In genomic region chr5:24335888-24336511, GRCm38 (mm10) we compare ENCODE assay signal across 8 mouse cellular contexts. TPM values are rescaled to one million over a fixed set of nuclear protein-coding genes. Genes with fewer than 3 reads are reported as not detected.
DNase-seq lines count a peak whose midpoint lies in the region; ATAC-seq and TF ChIP-seq lines count a peak whose summit lies in the region.

No protein-coding gene starts in this region.

- no peak overlapping the region for H3K4me2 ChIP-seq in midbrain, embryonic 15.5 days

- no peak overlapping the region for H3K4me3 ChIP-seq in ES-Bruce4 (ENCODE audit: low read depth, low read length)
- H3K4me3 ChIP-seq in midbrain, embryonic 15.5 days = no peak overlapping the region

- TF ChIP-seq EP300 in ES-Bruce4 (IDR thresholded peaks at IDR 0.05; ENCODE audit: insufficient read depth, low read depth, low read length) = no peak

- no peaks in the 10 kb centered on the region for H3K4me1 ChIP-seq in ES-Bruce4 (ENCODE audit: control insufficient read depth, insufficient read depth, low read length)
- H3K4me1 ChIP-seq in midbrain, embryonic 15.5 days = no peaks in the 10 kb centered on the region

- DNase-seq in heart, adult 18-20 months = peak; percentile 53 to 66
- no peak for DNase-seq in heart, adult 8-10 months (ENCODE audit: low spot score)
- DNase-seq in embryo, embryonic 10.5 days (ENCODE audit: low spot score) = peak; percentile 78
- DNase-seq in heart, postnatal 14 days = peak; percentile 70 to 80
- DNase-seq in left cerebral cortex, postnatal 4 days = peak; percentile 68

- H3K27ac ChIP-seq in ES-Bruce4 (ENCODE audit: insufficient read depth, low read length) = no peak overlapping the region
- H3K27ac ChIP-seq in midbrain, embryonic 15.5 days = no peak overlapping the region; the same call in 1 of the 2 replicates

- intact Hi-C loops in heart, postnatal 14 days (cut with DNase I) = loop anchor here (1.0 to 2.0 kb wide), 2 partner anchors 24 to 57 kb away; partner anchors contain the start of genes Abcb8 and Atg9b
- intact Hi-C loops in left cerebral cortex, postnatal 4 days (cut with DNase I) = no loop called here

- 18% methylated on average over 3 of the region's 3 CpGs for WGBS in midbrain, embryonic 15.5 days

- H3K27me3 ChIP-seq in ES-Bruce4 (ENCODE audit: control insufficient read depth, insufficient read depth, low read length, poor library complexity, severe bottlenecking) = no peaks in the 10 kb centered on the region
- no peaks in the 10 kb centered on the region for H3K27me3 ChIP-seq in midbrain, embryonic 15.5 days (replicated peaks)

- no peak overlapping the region for H3K9ac ChIP-seq in ES-Bruce4 (ENCODE audit: low read depth, poor library complexity, severe bottlenecking)
- no peak overlapping the region for H3K9ac ChIP-seq in midbrain, embryonic 15.5 days

- ATAC-seq in midbrain, embryonic 15.5 days (replicated peaks) = peak; percentile 85
- ATAC-seq in activated CD4-positive, CD25-positive, alpha-beta regulatory T cell, adult 4 months = no peak

- TF ChIP-seq POLR2A in ES-Bruce4 (IDR thresholded peaks at IDR 0.05; ENCODE audit: insufficient read depth, low read length) = no peak

- no peaks in the 10 kb centered on the region for H3K9me3 ChIP-seq in ES-Bruce4 (replicated peaks; ENCODE audit: control insufficient read depth, insufficient read depth, low read length, poor library complexity, severe bottlenecking)
- no peaks in the 10 kb centered on the region for H3K9me3 ChIP-seq in midbrain, embryonic 15.5 days

- TF ChIP-seq CTCF in ES-Bruce4 (IDR thresholded peaks at IDR 0.05; ENCODE audit: low read depth, low read length) = peak; percentile 80

- H3K36me3 ChIP-seq in ES-Bruce4 (ENCODE audit: control insufficient read depth, insufficient read depth, low read length, poor library complexity, severe bottlenecking) = no peaks in the 10 kb centered on the region
- H3K36me3 ChIP-seq in midbrain, embryonic 15.5 days (replicated peaks) = 0 out of 2 replicates have a peak, but pooled peaks cover 4% of the 10 kb centered on the region

RNA-seq across cellular contexts. Expression of gene Kcnh2, which starts 15.4 kb away (rescaled TPM):
- total RNA-seq in heart, adult 18-20 months (2021) = 10 to 100 TPM; 52.6 to 61.1 TPM
- total RNA-seq in heart, adult 8-10 months (2022) = 10 to 100 TPM; 48.8 to 95.2 (median 71.0) TPM
- polyA plus RNA-seq in ES-Bruce4 (2011; ENCODE audit: insufficient read depth, insufficient read length, low read depth, missing spikeins) = 3.3 and 5.8 TPM in 2 replicates
- total RNA-seq in heart, postnatal 14 days (2021) = 10 to 100 TPM; 75.5 to 85.8 TPM
- 10 to 100 TPM; 16.4 to 21.2 TPM for total RNA-seq in left cerebral cortex, postnatal 4 days (2021)
- 11.8 and 13.9 TPM in 2 replicates for polyA plus RNA-seq in midbrain, embryonic 15.5 days (2015; fragmentation: Nextera tagmentation; extraction: Ambion mirVana)
- polyA plus RNA-seq in activated CD4-positive, CD25-positive, alpha-beta regulatory T cell, adult 4 months (2017; shearing (Covaris generic)) = under 1 TPM; 0.16 to 0.24 TPM

RNA-seq across cellular contexts. Expression of gene Nos3, which starts 28.6 kb away (rescaled TPM):
- 10 to 100 TPM; 21.8 to 22.6 TPM for total RNA-seq in heart, adult 18-20 months (2021)
- total RNA-seq in heart, adult 8-10 months (2022) = 10 to 100 TPM; 21.4 to 26.9 (median 23.8) TPM
- 1.1 and 1.2 TPM in 2 replicates for polyA plus RNA-seq in ES-Bruce4 (2011; ENCODE audit: insufficient read depth, insufficient read length, low read depth, missing spikeins)
- total RNA-seq in heart, postnatal 14 days (2021) = 10 to 100 TPM; 34.5 to 35.6 TPM
- 10 to 100 TPM; 10.0 to 10.2 TPM for total RNA-seq in left cerebral cortex, postnatal 4 days (2021)
- 10.9 and 11.9 TPM in 2 replicates for polyA plus RNA-seq in midbrain, embryonic 15.5 days (2015; fragmentation: Nextera tagmentation; extraction: Ambion mirVana)
- under 1 TPM in 1 of 2 experiments, not detected in 1; 0.42 TPM for polyA plus RNA-seq in activated CD4-positive, CD25-positive, alpha-beta regulatory T cell, adult 4 months (2017; shearing (Covaris generic))

RNA-seq across cellular contexts. Expression of gene Atg9b, which starts 55.9 kb away (rescaled TPM):
- total RNA-seq in heart, adult 18-20 months (2021) = 1 to 10 TPM in 1 of 2 experiments, under 1 TPM in 1; 0.75 to 1.4 TPM
- total RNA-seq in heart, adult 8-10 months (2022) = 1 to 10 TPM in 2 of 4 experiments, under 1 TPM in 2; 0.73 to 1.7 (median 1.1) TPM
- 10.3 and 10.6 TPM in 2 replicates for polyA plus RNA-seq in ES-Bruce4 (2011; ENCODE audit: insufficient read depth, insufficient read length, low read depth, missing spikeins)
- under 1 TPM; 0.41 to 0.45 TPM for total RNA-seq in heart, postnatal 14 days (2021)
- 1 to 10 TPM; 6.4 to 8.1 TPM for total RNA-seq in left cerebral cortex, postnatal 4 days (2021)
- 2.3 and 2.9 TPM in 2 replicates for polyA plus RNA-seq in midbrain, embryonic 15.5 days (2015; fragmentation: Nextera tagmentation; extraction: Ambion mirVana)
- polyA plus RNA-seq in activated CD4-positive, CD25-positive, alpha-beta regulatory T cell, adult 4 months (2017; shearing (Covaris generic)) = 1 to 10 TPM; 2.2 to 2.9 TPM

RNA-seq across cellular contexts. Expression of gene Abcb8, which starts 57.5 kb away (rescaled TPM):
- total RNA-seq in heart, adult 18-20 months (2021) = 10 to 100 TPM; 87.2 to 90.7 TPM
- total RNA-seq in heart, adult 8-10 months (2022) = 100 to 1,000 TPM in 2 of 4 experiments, 10 to 100 TPM in 2; 96.5 to 106 (median 101) TPM
- polyA plus RNA-seq in ES-Bruce4 (2011; ENCODE audit: insufficient read depth, insufficient read length, low read depth, missing spikeins) = 28.8 and 29.6 TPM in 2 replicates
- 10 to 100 TPM; 81.9 to 87.0 TPM for total RNA-seq in heart, postnatal 14 days (2021)
- total RNA-seq in left cerebral cortex, postnatal 4 days (2021) = 10 to 100 TPM; 44.5 to 53.6 TPM
- 57.1 and 60.0 TPM in 2 replicates for polyA plus RNA-seq in midbrain, embryonic 15.5 days (2015; fragmentation: Nextera tagmentation; extraction: Ambion mirVana)
- polyA plus RNA-seq in activated CD4-positive, CD25-positive, alpha-beta regulatory T cell, adult 4 months (2017; shearing (Covaris generic)) = 10 to 100 TPM; 15.3 to 21.6 TPM
